Mouse (Mus musculus) ZHBTc4 (cell line): ENCODE measurements around the gene Fam198a.

Experiments used
- DNase-seq: peaks from one replicate; pipeline ENCODE4 v3.0.0-alpha.2; 2011; ENCODE audit warnings: low read depth, low spot score

Gene Fam198a

GRCm38 (mm10) chr9:121981466-121982105, 30.8 kb downstream of the Fam198a start:
- no peak for DNase-seq

GRCm38 (mm10) chr9:121982214-121982613, 31.4 kb downstream of the Fam198a start:
- no peak for DNase-seq

GRCm38 (mm10) chr9:121982665-121983064, 31.9 kb downstream of the Fam198a start:
- DNase-seq = peak; percentile 41

GRCm38 (mm10) chr9:121983504-121983903, 32.7 kb downstream of the Fam198a start:
- DNase-seq = peak; percentile 74

- DNase-seq = peak; percentile 73
Observed at GRCm38 (mm10) chr9:121984465-121985461, 34.0 kb downstream of the Fam198a start.

- no peak for DNase-seq
Observed at GRCm38 (mm10) chr9:121988910-121989309, 38.1 kb downstream of the Fam198a start.

- peak; percentile 92 for DNase-seq
Observed at GRCm38 (mm10) chr9:121989536-121989935, 38.7 kb downstream of the Fam198a start.

GRCm38 (mm10) chr9:121991041-121991440, 40.3 kb downstream of the Fam198a start:
- DNase-seq = no peak

GRCm38 (mm10) chr9:121993047-121993446, 42.3 kb downstream of the Fam198a start:
- DNase-seq = no peak

- DNase-seq = no peak
Observed at GRCm38 (mm10) chr9:121995077-121995476, 44.3 kb downstream of the Fam198a start.

- DNase-seq = peak; percentile 87
Observed at GRCm38 (mm10) chr9:121995508-121996131, 44.8 kb downstream of the Fam198a start.

GRCm38 (mm10) chr9:121997010-121997409, 46.2 kb downstream of the Fam198a start, which contains the start of gene Pomgnt2:
Gene Pomgnt2 (minus strand): TSS chr9:121997110.
- no peak for DNase-seq

GRCm38 (mm10) chr9:121997978-121998377, 47.2 kb downstream of the Fam198a start:
- no peak for DNase-seq

GRCm38 (mm10) chr9:122006175-122006574, 55.4 kb downstream of the Fam198a start:
- DNase-seq = no peak

GRCm38 (mm10) chr9:122006609-122007008, 55.8 kb downstream of the Fam198a start:
- DNase-seq = peak; percentile 70

GRCm38 (mm10) chr9:122008876-122009275, 58.1 kb downstream of the Fam198a start:
- no peak for DNase-seq

GRCm38 (mm10) chr9:122010751-122011150, 60.0 kb downstream of the Fam198a start:
- no peak for DNase-seq

GRCm38 (mm10) chr9:122012816-122013215, 62.0 kb downstream of the Fam198a start:
- no peak for DNase-seq

- DNase-seq = no peak
Observed at GRCm38 (mm10) chr9:122013629-122014028, 62.8 kb downstream of the Fam198a start.

GRCm38 (mm10) chr9:122014241-122014667, 63.5 kb downstream of the Fam198a start:
- peak; percentile 86 for DNase-seq

- DNase-seq = no peak
Observed at GRCm38 (mm10) chr9:122018079-122018478, 67.3 kb downstream of the Fam198a start.
